Mouse (Mus musculus) limb, embryonic 12.5 days (tissue): Measurements from ENCODE around the gene Sar1b. TPM values are rescaled to one million over a fixed set of nuclear protein-coding genes. Genes with fewer than 3 reads are reported as not detected.

Experiments
- ATAC-seq: fragments of 200-750 bp; cut with Nextera tagmentation; 2 replicates; pipeline ENCODE4 v1.8.0; 2017; ENCODE audit warnings: low read depth, moderate TSS enrichment; ENCODE audit not compliant: insufficient number of reproducible peaks, insufficient read depth, low FRiP score, low TSS enrichment
- H3K27ac ChIP-seq: fragments of 300-500 bp; sonication (generic); 2 replicates; pipeline ENCODE4 v1.5.1; 2016; ENCODE audit warnings: mild to moderate bottlenecking, moderate library complexity
- H3K27me3 ChIP-seq: fragments of 300-500 bp; sonication (generic); 2 replicates; pipeline ENCODE4 v1.6.1; 2016; ENCODE audit warnings: mild to moderate bottlenecking, moderate library complexity
- H3K36me3 ChIP-seq: fragments of 300-500 bp; sonication (generic); 2 replicates; pipeline ENCODE4 v1.6.1; 2016; ENCODE audit warnings: mild to moderate bottlenecking, moderate library complexity
- H3K4me1 ChIP-seq: fragments of 300-500 bp; sonication (generic); replicated peaks from 2 replicates; pipeline ENCODE4 v1.6.1; 2016
- H3K4me2 ChIP-seq: fragments of 300-500 bp; sonication (generic); 2 replicates; pipeline ENCODE4 v1.6.1; 2016; ENCODE audit warnings: mild to moderate bottlenecking, moderate library complexity
- H3K4me3 ChIP-seq: fragments of 300-500 bp; sonication (generic); replicated peaks from 2 replicates; pipeline ENCODE4 v1.5.1; 2016; ENCODE audit warnings: mild to moderate bottlenecking
- H3K9ac ChIP-seq: fragments of 300-500 bp; sonication (generic); replicated peaks from 2 replicates; pipeline ENCODE4 v1.6.1; 2016; ENCODE audit warnings: mild to moderate bottlenecking, moderate library complexity
- H3K9me3 ChIP-seq: fragments of 300-500 bp; sonication (generic); 2 replicates; pipeline ENCODE4 v1.6.1; 2016; ENCODE audit warnings: mild to moderate bottlenecking, moderate library complexity
- WGBS: fragments of 180-500 bp; shearing (Covaris S2); methylation state at CpG from one replicate; pipeline ENCODE4 v1.1.7; 2016; 5-methylcytosine and 5-hydroxymethylcytosine counted together
- polyA plus RNA-seq: library from polyadenylated mRNA; unstranded; fragments of >200 nt; fragmentation: Nextera tagmentation; extraction: Ambion mirVana; gene quantifications from 2 replicates; pipeline ENCODE4 v1.2.1, GENCODE M21; 2016

Gene Sar1b
- polyA plus RNA-seq, 1 experiment from 2014 or later: 89.7 TPM

DNA sequence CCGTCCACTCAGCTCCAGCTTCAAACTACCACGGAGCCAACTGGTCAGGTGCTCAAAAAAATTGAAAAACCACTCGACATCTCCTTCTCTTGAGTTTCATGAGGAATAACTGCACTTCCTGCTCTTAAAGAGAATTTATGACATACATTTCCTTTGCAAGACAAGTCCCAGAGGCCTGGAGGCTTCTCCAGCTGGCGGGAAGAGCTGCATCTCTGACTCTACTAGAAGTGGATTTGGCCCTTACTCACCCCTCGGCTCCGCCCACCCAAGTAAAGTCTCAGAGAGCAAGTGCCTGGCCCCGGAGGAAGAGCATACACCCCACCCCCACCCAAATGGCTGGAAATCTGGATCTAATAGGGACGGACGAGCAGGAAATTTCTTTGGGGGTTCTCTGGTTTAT is 77.7 kb downstream of the Sar1b start:
- Histone ChIP-seq H3K4me2 (no peak overlapping the region), H3K9me3 (no peaks in the 10 kb centered on the region), H3K36me3 (no peaks in the 10 kb centered on the region), H3K4me3 (no peak overlapping the region), H3K27me3 (no peaks in the 10 kb centered on the region), H3K4me1 (no peaks in the 10 kb centered on the region; the same call in 1 of the 2 replicates), H3K9ac (no peak overlapping the region), H3K27ac (no peak overlapping the region)
- WGBS: 47% methylated on average over 9 of the region's 9 CpGs
- no peak for ATAC-seq

Other genes starting within 250 kb of the Sar1b start
- gene Phykpl, start 178.9 kb upstream of the Sar1b start, polyA plus RNA-seq: 15.0 and 16.9 TPM in 2 replicates
- 732 and 757 TPM in 2 replicates for gene Hnrnpab, start 156.8 kb upstream of the Sar1b start, polyA plus RNA-seq
- gene Nhp2, start 144.0 kb upstream of the Sar1b start, polyA plus RNA-seq: 145 and 149 TPM in 2 replicates
- gene Rmnd5b, start 127.8 kb upstream of the Sar1b start, polyA plus RNA-seq: 41.5 and 42.6 TPM in 2 replicates
- gene N4bp3, start 112.8 kb upstream of the Sar1b start, polyA plus RNA-seq: 28.0 and 29.5 TPM in 2 replicates
- 2.5 and 3.7 TPM in 2 replicates for gene D930048N14Rik, start 112.7 kb upstream of the Sar1b start, polyA plus RNA-seq
- 93.9 and 100 TPM in 2 replicates for gene 0610009B22Rik, start 74.8 kb upstream of the Sar1b start, polyA plus RNA-seq
- 12.7 and 13.3 TPM in 2 replicates for gene Sec24a, start 53 bp upstream of the Sar1b start, polyA plus RNA-seq
- gene Jade2, start 94.0 kb downstream of the Sar1b start, polyA plus RNA-seq: 1.6 TPM in 2 replicates
- gene Cdkn2aipnl, start 204.0 kb downstream of the Sar1b start, polyA plus RNA-seq: 107 and 109 TPM in 2 replicates
- 244 and 267 TPM in 2 replicates for gene Ube2b, start 237.1 kb downstream of the Sar1b start, polyA plus RNA-seq
- gene Cdkl3, start 240.5 kb downstream of the Sar1b start, polyA plus RNA-seq: 13.4 and 15.8 TPM in 2 replicates